Mouse (Mus musculus) liver, embryonic 14.5 days (tissue): ENCODE data around the gene Cenpo.

ENCODE experiments used
- CTCF ChIP-seq: IDR thresholded peaks from 2 replicates; pipeline ENCODE4 v1.5.1; 2016; ENCODE audit warnings: antibody characterized with exemption, low read depth, control low read depth
- EP300 ChIP-seq: IDR thresholded peaks from 2 replicates; pipeline ENCODE4 v1.6.1; 2016; ENCODE audit warnings: antibody characterized with exemption, low read depth

DNA sequence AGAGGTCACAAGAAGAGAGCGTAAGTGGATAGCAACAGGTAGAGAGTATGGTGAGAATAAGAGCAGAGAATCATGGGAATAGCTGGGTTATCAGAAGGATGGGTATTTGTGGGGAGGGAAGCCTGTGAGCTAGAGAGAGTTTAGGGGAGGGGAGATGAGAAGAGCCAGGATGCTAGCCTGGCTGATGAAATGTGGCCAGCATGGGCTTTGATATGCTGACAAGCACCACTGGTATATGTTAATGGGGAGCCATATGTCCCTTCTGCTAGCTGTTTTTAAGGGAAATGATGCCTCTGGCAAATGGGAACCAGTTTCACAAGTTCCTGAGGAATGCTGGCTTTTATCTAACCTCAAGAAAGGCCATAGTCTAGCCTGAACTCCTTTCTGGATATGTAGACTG lies 65.0 kb downstream of the Cenpo start:
- TF ChIP-seq CTCF (no peak), EP300 (no peak)
